Mouse (Mus musculus) ovary, postnatal 36 days (tissue): Measurements from ENCODE around the gene Mgat3.
A peak's percentile ranks its signal among the peaks of the same experiment; 100 is the strongest.

Experiments
- DNase-seq: peaks from one replicate; pipeline ENCODE4 v3.0.0; 2022; ENCODE audit warnings: low spot score, mixed read lengths

Mgat3 gene

GRCm38 (mm10) chr15:80225208-80225607, 51.7 kb downstream of the Mgat3 start:
- DNase-seq, result peak; percentile 78

GRCm38 (mm10) chr15:80225796-80226195, 52.3 kb downstream of the Mgat3 start:
- DNase-seq, result no peak

DNA sequence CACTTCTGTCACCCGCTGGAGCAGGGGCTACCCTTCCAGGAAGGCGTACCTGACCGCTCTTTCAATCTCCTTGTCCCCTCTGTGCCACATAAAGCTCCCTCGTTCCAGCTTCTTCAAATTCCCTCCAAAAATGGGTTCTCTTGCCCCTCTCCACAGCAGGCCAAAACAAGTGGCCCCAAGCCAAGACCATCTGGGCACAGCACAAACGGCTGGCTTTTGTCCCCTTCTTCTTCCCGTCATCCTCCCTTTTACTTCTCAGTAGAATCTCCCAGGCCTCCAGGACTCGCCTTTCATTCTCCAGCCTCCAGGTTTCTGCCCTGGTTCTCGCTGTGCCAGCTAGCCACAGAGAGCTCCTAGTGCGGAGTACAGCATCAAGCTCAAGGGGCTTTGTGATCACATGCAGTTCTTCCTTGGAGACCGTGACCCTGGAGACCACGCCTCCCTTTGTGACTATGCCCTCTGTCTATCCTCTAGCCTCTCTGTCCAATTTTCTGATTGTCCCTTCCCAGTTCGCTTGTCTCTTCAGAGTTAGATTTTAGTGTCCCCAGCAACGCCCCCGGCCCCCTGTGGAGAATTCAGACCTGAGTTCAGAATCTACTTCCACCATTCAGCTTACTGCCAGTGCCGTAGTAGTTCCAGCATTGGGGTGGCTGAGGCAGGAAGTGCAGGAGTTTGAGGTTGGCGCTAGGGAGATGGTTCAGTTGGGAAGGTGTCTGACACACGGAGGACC, 54.7 kb downstream of the Mgat3 start:
- DNase-seq, result no peak

DNA sequence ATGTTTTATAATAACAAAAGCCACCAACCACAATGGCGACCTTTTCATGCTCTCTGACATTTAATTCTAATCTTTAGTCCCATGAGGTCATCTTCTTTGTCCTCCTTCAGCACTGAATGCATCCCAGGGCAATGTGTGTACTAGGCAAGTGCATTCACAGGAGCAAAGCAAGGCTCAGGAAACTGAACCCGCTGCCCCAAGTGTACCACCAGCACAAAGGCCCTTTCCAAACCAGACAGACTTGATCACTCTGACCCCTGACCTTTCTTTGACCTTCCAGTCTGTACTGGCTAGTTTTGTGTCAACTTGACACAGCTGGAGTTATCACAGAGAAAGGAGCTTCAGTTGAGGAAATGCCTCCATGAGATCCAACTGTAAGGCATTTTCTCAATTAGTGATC, 58.8 kb downstream of the Mgat3 start:
- DNase-seq, result no peak

DNA sequence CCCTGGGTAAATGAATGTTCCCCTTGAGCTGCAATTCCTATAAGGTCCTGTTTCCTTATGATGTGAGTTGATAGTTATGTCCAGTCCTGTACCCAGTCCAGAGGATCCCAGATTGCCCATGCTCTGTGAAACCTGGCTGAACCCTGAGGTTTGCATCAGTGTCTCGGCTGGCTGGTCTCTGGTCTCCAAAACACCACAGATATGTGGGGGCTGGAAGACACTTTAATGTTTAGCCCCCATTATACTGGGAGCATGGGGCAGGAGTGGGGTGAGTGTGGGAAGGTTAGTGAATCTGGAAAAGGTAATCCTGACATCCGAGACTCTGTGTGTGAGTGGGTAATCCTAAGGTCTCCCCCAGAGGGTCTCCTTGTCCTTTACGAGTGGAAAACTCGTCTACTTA, 59.5 kb downstream of the Mgat3 start:
- DNase-seq, result no peak

GRCm38 (mm10) chr15:80233733-80234509, 60.4 kb downstream of the Mgat3 start, which contains the start of gene Mief1:
Gene Mief1, plus strand, starts transcription at chr15:80234018.
- peak; percentile 99 for DNase-seq

- DNase-seq, result no peak
Observed at GRCm38 (mm10) chr15:80235535-80235934, 62.0 kb downstream of the Mgat3 start, which contains the start of gene AC140267.1. Gene AC140267.1, plus strand, starts transcription at chr15:80235835.

GRCm38 (mm10) chr15:80248135-80248534, 74.6 kb downstream of the Mgat3 start:
- no peak for DNase-seq

DNA sequence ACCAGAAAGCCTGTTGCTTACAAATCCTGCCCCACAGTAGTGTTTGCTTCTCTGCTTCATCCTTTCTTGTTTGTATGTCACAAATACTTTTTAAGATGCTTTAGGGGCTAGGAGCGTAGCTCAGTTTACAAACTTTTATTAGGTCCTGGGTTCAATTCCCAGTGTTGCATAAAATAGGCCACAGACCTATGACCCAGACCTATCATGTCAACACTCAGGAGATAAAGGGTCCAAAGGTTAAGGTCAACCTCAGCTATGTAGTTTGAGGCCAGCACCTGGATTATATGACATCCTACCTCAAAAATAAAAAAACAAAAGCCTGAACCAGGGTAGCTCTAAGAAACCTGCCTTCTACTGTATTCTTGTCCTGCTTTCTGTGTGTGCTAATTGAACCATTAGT, 75.1 kb downstream of the Mgat3 start:
- no peak for DNase-seq

GRCm38 (mm10) chr15:80249672-80250071, 76.2 kb downstream of the Mgat3 start:
- no peak for DNase-seq

DNA sequence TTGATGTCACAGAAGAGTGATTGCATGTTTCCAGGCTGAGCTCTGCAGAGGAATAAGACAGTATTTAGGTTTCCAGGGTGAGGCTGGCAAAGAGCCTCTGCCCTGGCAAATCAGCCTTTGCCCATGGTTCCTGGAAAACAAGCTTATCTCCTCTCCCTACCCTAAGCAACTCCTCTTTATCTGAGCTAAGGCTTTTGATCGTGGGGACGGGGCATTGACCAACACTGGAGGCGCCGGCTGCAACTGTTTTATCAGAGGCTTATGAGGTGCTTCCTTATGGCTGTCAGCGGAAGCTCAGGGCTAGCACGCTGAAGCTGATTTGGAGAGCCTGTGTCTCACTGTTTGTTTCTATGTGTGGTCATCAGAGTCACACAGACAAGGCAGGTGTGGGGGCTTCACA, 77.1 kb downstream of the Mgat3 start:
- DNase-seq, result peak; percentile 36

- no peak for DNase-seq
Observed at GRCm38 (mm10) chr15:80253530-80253929, 80.0 kb downstream of the Mgat3 start.

- no peak for DNase-seq
Observed at GRCm38 (mm10) chr15:80254207-80254606, 80.7 kb downstream of the Mgat3 start.

DNA sequence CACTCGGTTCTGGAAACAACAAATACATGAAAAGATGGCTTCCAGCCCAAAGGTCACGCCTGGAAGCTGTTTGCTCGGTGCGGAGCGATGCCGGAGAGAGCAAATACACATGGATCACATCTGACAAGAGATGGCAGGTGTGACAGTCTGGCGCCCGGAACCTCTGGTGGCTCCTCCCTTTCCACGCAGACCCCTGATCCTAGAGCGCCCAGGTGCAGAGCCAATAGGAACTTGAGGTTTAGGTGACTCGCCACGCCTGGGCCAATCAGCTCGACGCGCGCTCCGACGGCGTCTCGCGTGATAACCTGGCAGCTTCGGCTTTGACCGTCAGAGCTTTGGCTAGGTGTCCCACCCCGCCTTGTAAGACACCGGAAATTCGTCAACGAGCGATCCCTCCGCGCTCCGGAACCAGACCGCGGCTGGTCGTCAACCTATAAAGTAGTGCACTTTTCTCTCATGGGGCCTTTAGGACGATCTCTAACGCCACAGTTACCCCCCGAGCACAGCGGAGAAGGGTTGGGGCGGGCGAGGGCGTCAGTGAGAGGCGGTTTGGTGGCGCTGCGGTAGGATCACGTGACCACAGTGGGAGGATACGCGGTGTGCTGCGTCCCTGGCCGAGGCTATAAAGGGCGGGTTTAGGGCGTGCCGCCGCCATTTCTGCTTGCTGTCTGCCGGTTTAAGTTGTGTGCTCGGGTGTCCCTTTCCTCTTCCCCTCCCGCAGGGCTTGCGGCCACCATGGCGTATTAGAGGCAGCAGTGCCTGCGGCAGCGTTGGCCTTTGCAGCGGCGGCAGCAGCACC, 81.5 kb downstream of the Mgat3 start, which contains the start of gene Atf4:
TSS of gene Atf4 (plus strand) at position 338 of the 799 bp plus-strand sequence.
- DNase-seq, result peak; percentile 96

DNA sequence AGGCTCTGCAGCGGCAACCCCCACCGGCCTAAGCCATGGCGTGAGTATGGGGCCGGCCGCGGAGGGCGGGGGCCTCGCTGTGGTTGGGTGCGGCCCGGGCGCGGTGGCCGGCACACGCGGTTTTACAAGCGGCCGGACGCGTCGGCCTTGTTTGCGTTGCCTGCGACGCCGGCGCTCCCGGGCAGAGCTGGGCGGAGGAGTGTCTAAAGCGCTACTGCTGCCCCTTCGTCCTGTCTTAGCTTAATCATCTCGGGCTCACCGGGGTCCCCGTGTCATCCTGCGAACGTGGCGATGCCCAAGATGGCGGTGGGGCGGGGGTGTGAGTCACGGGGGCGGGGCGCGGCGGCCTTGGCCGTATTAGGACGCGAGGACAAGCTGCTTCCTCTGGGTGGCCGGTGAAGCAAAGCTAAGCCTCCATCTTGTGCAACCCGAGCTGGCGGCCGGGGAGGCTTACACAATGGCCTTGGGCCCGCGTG, 82.2 kb downstream of the Mgat3 start:
- peak; percentile 83 for DNase-seq

DNA sequence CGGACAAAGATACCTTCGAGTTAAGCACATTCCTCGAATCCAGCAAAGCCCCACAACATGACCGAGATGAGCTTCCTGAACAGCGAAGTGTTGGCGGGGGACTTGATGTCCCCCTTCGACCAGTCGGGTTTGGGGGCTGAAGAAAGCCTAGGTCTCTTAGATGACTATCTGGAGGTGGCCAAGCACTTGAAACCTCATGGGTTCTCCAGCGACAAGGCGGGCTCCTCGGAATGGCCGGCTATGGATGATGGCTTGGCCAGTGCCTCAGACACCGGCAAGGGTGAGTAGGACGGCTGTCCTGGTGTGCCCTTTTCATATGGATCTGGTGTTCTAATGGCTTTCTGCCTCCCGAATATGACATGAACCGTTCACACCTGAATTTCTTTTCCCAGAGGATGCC, 82.7 kb downstream of the Mgat3 start:
- DNase-seq, result no peak

DNA sequence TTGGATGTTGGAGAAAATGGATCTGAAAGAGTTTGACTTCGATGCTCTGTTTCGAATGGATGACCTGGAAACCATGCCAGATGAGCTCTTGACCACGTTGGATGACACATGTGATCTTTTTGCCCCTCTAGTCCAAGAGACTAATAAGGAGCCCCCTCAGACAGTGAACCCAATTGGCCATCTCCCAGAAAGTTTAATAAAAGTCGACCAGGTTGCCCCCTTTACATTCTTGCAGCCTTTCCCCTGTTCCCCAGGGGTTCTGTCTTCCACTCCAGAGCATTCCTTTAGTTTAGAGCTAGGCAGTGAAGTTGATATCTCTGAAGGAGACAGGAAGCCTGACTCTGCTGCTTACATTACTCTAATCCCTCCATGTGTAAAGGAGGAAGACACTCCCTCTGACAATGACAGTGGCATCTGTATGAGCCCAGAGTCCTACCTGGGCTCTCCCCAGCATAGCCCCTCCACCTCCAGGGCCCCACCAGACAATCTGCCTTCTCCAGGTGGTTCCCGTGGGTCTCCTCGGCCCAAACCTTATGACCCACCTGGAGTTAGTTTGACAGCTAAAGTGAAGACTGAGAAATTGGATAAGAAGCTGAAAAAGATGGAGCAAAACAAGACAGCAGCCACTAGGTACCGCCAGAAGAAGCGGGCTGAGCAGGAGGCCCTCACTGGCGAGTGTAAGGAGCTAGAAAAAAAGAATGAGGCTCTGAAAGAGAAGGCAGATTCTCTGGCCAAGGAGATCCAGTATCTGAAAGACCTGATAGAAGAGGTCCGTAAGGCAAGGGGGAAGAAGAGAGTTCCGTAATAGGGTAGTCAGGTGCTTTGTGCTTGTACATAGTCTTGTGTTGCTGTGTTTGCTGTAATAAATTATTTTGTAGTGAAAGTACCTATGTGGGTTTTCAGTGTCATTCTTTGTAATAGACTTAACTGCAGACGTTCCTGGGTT, 83.4 kb downstream of the Mgat3 start:
- DNase-seq, result no peak

GRCm38 (mm10) chr15:80257602-80258239, 84.2 kb downstream of the Mgat3 start:
- no peak for DNase-seq

DNA sequence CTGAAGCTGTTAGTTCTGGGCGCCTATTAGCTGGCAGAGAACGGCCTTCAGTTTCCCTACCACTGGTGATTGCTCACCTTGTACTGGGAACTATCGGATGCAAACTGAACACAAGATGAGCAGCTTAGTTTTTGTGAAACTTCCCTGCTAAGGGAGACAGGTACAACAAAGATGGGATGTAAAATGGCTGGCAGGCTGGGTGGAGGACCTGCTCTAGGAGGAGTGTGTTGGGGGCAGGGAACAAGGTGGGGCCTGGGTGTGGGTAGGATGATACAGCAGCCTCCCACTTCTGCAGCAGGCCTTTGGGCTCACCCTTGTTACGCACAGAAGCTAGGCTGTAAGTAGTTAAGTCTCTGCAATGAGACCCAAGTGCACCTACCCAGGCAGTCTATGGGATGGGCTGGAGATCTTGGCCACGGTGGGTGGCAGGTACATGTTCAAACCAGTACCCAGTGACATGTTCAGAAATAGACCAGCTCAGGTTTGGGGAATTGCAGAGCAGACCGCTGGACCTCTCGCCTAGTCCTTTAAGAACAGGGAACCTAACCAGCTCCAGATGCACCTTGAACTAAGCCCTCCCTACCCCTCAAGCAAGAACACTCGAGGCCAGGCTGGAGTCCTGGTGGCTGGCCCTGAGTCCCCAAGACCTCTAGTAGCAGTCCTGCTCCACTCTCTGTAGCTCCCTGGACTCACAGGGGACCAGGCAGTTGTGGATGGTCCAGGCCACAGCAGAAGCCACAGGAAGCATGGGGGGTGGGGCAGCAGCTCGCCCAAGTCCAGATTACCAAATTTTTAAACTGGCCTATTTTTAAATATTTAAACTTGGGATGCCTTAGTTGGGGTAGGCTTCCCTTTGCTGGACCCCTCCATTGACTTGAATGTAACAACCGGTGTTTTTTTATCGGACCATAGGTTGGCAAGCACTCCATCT, 85.0 kb downstream of the Mgat3 start:
- no peak for DNase-seq
